Mouse (Mus musculus): Measurements from ENCODE around the gene Foxo3. TPM values are rescaled to one million over a fixed set of nuclear protein-coding genes. Genes with fewer than 3 reads are reported as not detected.

Foxo3 gene
- total RNA-seq, 2 experiments from 2014 or later = 56.1 to 62.1 TPM

- DNase-seq (ENCODE audit: low spot score in 2 of 2) = no peak
- intact Hi-C loops (cut with DNase I) = no loop called here
Measured at GRCm38 (mm10) chr10:42262061-42262460, 14.5 kb downstream of the Foxo3 start.

DNA sequence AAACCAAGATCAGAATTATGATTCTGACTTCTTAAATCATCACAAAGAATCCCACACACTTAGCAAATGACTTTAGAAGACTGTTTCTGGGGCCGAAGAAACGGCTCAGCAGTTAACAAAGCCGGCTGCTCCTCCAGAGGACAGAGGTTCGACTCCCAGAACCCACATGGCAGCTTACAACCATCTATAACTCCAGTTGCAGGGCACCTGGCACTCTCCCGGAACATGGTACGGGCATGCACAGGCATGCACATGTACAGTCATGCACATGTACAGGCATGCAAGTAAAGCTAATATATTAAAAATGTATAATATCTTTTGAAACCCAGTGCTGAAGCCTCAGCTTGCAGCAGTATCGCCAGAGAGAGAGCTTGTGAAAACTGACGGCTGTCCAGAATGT, 15.5 kb downstream of the Foxo3 start:
- no peak for DNase-seq (ENCODE audit: low spot score in 2 of 2)
- intact Hi-C loops (cut with DNase I) = no loop called here

DNA sequence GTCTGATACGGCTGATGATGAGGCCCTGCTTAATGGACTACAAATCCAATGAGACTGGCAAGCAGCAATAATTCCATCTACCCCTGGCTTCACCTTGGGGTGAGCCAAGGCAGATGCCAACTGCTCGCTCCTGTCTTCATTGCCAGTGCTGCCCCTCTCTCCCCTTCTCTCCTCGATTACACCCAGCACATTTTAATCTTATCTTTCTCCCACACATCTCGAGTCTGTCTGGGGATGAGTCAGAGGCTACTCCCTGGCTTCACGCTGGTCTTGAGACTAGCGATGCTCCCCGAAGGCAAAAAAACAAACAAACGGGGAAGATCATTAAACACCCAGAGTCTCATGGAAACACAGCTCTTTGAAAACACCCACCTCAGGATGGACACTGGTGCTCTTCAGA, 16.0 kb downstream of the Foxo3 start:
- intact Hi-C loops (cut with DNase I) = no loop called here
- DNase-seq (ENCODE audit: low spot score in 2 of 2) = no peak

DNA sequence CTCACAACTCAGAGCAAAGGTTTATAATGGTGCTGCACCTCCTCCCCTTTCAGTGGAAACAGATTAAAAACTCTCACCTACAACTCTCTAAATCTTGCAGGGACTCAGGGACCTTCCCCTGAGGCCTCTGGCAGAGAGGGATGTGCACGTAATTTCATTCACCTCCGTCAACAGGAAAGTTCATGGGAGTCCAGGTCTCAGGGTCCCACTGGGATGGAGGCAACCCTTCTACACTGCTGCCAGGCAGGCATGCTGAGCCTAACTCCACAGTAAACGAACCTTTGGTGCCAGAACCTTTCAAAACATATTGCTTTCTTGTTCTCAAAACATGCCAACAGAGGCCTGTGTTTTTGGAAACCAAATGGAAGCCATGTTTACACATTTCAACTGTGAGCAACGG, 17.0 kb downstream of the Foxo3 start:
- intact Hi-C loops (cut with DNase I) = no loop called here
- no peak for DNase-seq (ENCODE audit: low spot score in 2 of 2)

DNA sequence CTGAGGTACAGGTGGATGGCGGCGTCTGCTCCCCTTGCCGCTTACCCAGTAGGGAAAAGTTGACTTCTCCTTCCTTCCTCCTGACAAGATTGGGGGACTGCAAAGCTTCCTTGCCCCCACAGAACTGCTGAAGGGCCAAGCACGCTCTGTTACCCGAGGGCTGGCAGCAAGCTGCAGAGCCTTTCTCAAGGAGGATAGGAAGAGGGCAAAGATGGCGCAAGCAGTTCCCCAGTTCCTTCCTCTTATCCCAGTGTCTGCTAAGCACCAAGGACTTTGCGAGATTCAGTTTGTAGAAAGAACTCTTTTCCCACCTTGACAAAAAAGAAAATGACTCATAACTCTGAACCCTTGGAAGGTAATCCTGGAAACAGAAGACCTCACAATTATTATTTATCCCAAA, 18.6 kb downstream of the Foxo3 start:
- intact Hi-C loops (cut with DNase I) = no loop called here
- no peak for DNase-seq (ENCODE audit: low spot score in 2 of 2)

DNA sequence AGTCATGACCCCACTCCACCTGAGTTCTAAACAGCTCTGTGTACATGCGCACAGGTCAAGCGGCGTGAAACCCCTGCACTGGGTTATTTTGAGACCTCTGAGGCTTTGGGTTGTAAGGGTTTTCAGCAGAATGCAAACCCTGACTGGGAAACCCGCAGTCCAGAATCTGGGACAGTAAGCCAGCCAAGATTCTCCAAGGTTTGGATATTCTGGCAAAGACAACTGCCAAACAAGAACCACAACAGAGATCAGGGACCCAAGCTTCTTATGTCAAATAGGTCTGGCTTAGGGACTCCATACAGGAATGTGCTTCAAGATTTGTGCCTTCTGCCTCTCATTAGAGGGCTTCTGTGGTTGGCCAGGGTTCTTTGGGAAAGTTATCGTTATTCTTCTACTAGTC, 21.8 kb downstream of the Foxo3 start:
- no peak for DNase-seq (ENCODE audit: low spot score in 2 of 2)
- intact Hi-C loops (cut with DNase I) = no loop called here

- DNase-seq (ENCODE audit: low spot score in 2 of 2) = no peak
- intact Hi-C loops (cut with DNase I) = no loop called here
Measured at GRCm38 (mm10) chr10:42251749-42252323, 24.7 kb downstream of the Foxo3 start.

GRCm38 (mm10) chr10:42251203-42251602, 25.4 kb downstream of the Foxo3 start:
- intact Hi-C loops (cut with DNase I) = no loop called here

GRCm38 (mm10) chr10:42249965-42250364, 26.6 kb downstream of the Foxo3 start:
- intact Hi-C loops (cut with DNase I) = no loop called here
- DNase-seq (ENCODE audit: low spot score in 2 of 2) = no peak

More at GRCm38 (mm10) chr10:42251203-42251602, 25.4 kb downstream of the Foxo3 start:
- DNase-seq (ENCODE audit: low spot score in 2 of 2) = peak; percentile 51 to 82

DNA sequence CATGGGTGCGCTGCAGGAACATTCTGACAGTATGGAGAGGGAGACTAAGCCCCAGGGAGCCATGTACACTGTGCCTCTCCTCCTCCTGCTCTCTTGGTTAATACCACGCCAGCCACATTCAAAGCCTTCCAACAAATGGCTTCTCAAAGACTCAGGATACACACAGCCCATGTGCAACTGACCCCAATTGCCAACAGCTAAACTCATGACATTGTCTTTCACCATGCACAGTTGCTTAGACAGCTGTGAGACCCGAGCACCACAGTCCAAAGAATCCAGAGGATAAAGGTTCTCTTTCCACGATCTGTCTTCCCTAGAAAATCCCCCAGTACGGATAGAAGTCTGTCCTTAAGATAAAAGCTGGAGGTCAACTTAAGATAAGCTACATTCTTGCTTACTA, 27.9 kb downstream of the Foxo3 start:
- DNase-seq (ENCODE audit: low spot score in 2 of 2) = no peak
- intact Hi-C loops (cut with DNase I) = no loop called here

DNA sequence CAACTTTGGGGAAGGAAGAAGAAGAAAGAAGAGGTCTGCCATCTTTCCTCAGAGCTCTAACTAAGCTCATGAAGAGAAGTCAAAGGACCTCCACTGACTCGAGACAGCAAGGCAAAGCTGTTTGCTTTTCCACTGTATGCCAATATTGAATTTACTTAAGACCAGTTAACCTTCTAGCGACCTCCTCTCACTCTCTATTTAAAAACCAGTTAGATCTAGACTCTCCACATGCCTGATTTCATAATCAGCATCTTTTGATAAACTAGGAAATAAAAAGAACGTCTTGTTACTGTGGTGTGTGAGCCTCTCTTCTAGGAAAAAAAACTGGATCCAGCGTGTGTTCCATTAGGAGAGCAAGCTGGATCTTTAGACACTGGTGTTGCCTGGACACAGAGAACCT, 28.4 kb downstream of the Foxo3 start:
- DNase-seq (ENCODE audit: low spot score in 2 of 2) = no peak
- intact Hi-C loops (cut with DNase I) = no loop called here

DNA sequence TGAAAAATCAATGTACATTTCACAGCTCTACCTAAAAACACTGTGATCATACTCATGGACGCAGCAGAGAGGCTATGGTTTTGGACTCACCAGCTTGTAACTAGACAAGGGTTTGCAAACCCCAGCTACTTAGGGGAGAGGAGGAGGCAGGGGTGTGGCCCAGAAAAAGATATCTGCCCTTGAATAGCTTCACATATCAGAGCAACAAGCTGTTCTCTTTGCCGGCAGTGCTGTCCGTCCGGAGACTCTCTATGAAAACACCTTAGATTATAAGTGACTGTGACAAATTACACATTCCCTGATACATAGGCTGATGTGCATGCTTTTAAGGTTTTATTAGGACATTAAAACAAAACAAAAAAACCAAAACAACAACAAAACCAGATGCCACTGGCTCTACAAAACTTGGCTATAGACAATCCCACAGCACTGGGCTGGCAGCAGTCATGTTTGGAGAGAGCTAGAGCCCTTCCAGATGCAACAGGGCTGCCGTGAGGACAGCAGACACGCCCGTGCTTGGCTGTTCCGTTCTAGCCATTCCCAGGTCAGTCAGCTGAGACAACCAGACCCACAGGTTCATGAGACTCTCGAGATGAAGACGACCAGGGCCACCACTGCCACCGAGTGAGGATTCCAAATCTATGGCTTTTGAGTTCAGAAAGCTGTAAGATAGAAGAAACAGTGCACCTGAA, 29.3 kb downstream of the Foxo3 start:
- no peak for DNase-seq (ENCODE audit: low spot score in 2 of 2)
- intact Hi-C loops (cut with DNase I) = no loop called here

- intact Hi-C loops (cut with DNase I) = no loop called here
- no peak for DNase-seq (ENCODE audit: low spot score in 2 of 2)
Measured at GRCm38 (mm10) chr10:42246483-42246882, 30.1 kb downstream of the Foxo3 start.

GRCm38 (mm10) chr10:42245636-42246035, 30.9 kb downstream of the Foxo3 start:
- no peak for DNase-seq (ENCODE audit: low spot score in 2 of 2)
- intact Hi-C loops (cut with DNase I) = no loop called here

GRCm38 (mm10) chr10:42245256-42245601, 31.3 kb downstream of the Foxo3 start:
- no peak for DNase-seq (ENCODE audit: low spot score in 2 of 2)
- intact Hi-C loops (cut with DNase I) = no loop called here

GRCm38 (mm10) chr10:42244420-42245255, 31.9 kb downstream of the Foxo3 start:
- DNase-seq (ENCODE audit: low spot score in 2 of 2) = no peak
- intact Hi-C loops (cut with DNase I) = no loop called here

DNA sequence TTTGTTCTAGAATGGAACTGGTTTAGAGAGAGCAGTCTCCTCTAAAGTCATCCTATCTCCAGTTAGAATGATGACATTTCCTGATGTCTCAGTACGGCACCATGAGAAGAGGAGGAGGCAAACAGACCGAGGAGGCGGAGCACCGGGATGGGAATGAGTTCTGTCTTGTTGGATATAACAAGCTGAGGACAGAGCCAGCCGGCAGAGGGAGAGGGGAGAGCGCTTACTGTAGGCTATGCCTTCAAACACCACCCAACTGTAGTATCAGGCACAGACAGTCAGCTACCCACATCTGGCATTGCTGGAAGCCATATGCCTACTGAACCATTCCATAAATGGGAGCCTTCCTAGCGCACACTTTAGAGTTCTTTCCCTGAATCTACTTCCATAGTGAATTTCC, 32.6 kb downstream of the Foxo3 start:
- intact Hi-C loops (cut with DNase I) = no loop called here
- DNase-seq (ENCODE audit: low spot score in 2 of 2) = no peak

DNA sequence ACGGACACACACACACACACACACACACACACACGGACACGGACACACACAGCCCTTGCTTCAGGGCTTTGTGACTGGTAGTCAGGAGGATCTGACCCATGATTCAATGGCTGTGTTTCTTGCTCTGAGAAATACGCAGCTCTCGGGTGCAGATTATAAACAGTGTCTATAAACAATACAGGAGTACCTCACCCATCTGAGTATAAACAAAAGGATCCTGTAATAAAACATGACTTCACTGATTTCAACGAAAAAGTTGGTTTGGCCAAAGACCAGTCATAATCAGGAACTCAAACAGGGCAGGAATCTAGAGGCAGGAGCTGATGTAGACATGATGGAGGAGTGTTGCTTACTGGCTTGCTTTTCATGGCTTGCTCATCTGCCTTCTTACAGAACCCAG, 34.1 kb downstream of the Foxo3 start:
- DNase-seq (ENCODE audit: low spot score in 2 of 2) = no peak
- intact Hi-C loops (cut with DNase I) = no loop called here

- intact Hi-C loops (cut with DNase I) = no loop called here
- DNase-seq (ENCODE audit: low spot score in 2 of 2) = no peak
Measured at GRCm38 (mm10) chr10:42241775-42242174, 34.8 kb downstream of the Foxo3 start.

DNA sequence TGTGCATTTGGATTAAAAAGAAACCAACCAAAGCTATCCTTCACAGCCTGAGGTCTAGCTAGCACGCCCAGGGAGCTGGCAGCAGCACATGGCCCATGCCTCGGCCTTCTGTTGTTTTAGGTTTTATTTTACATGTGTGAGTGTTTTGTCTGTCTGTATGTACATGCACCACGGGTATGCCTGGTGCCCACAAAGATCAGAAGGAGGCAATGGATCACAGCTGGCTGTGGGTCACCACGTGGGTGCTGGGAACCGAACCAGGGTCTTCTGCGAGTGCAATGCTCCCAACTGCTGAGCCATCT, 36.8 kb downstream of the Foxo3 start:
- DNase-seq (ENCODE audit: low spot score in 2 of 2) = no peak

More for the DNA sequence above, 36.8 kb downstream of the Foxo3 start:
- intact Hi-C loops (cut with DNase I) = no loop called here

All from left cerebral cortex, postnatal 14 days (tissue).